ENCODE assay signal across 8 mouse cellular contexts in the genomic region with DNA sequence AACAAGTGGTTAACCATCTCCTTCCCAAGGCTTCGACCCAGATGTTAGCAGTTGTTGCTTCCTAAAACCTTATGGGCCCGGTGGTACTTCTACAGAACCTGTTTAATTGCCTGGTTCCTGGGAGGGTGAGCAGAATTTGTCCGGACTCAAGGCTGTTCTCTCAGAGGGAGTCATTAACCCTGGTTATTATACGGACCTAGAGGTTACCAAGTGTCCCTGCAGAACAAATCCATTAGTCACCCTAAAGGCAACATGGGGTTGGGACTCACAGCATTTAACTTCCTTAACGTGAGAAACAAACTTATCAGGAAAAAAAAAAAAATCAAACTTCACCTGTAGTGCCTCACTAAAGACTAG. TPM values are rescaled to one million over a fixed set of nuclear protein-coding genes. Genes with fewer than 3 reads are reported as not detected.
DNase-seq lines count a peak whose midpoint lies in the region; ATAC-seq and TF ChIP-seq lines count a peak whose summit lies in the region.

No protein-coding gene starts in this region.

- no peak; the same call in 1 of the 2 replicates for ATAC-seq in heart, embryonic 11.5 days (replicated peaks; ENCODE audit: insufficient number of reproducible peaks, low FRiP score, low TSS enrichment)
- ATAC-seq in hindbrain, embryonic 16.5 days = no peak; the same call in 1 of the 2 replicates
- ATAC-seq in midbrain, embryonic 11.5 days (ENCODE audit: low FRiP score) = peak; percentile 51
- no peak for ATAC-seq in inflammation-experienced regulatory T-cells, adult 6 months

- TF ChIP-seq POLR2A in bone marrow macrophage, adult 2 months (IDR thresholded peaks at IDR 0.05; ENCODE audit: borderline replicate concordance, low read depth, low read length) = no peak

- H3K27me3 ChIP-seq in heart, embryonic 11.5 days (ENCODE audit: control insufficient read depth, insufficient read depth, low read length) = no peaks in the 10 kb centered on the region
- H3K27me3 ChIP-seq in hindbrain, embryonic 16.5 days (replicated peaks; ENCODE audit: control insufficient read depth, insufficient read depth, low read length) = no peaks in the 10 kb centered on the region
- H3K27me3 ChIP-seq in midbrain, embryonic 11.5 days (ENCODE audit: control insufficient read depth, insufficient read depth, low read length) = no peaks in the 10 kb centered on the region

- peak overlapping the region; percentile 65 for H3K9ac ChIP-seq in heart, embryonic 11.5 days (ENCODE audit: low read depth, low read length)
- H3K9ac ChIP-seq in hindbrain, embryonic 16.5 days (ENCODE audit: low read depth, low read length) = peak overlapping the region; percentile 50
- H3K9ac ChIP-seq in midbrain, embryonic 11.5 days (ENCODE audit: low read length) = peak overlapping the region; percentile 32; the same call in 1 of the 2 replicates

- 2% methylated on average over 5 of the region's 5 CpGs for WGBS in heart, embryonic 11.5 days (ENCODE audit: insufficient replicate concordance)
- WGBS in hindbrain, embryonic 16.5 days = 2% methylated on average over 5 of the region's 5 CpGs
- 3% methylated on average over 5 of the region's 5 CpGs for WGBS in midbrain, embryonic 11.5 days

- no peaks in the 10 kb centered on the region for H3K9me3 ChIP-seq in heart, embryonic 11.5 days (replicated peaks; ENCODE audit: control insufficient read depth, low read length)
- no peaks in the 10 kb centered on the region for H3K9me3 ChIP-seq in hindbrain, embryonic 16.5 days (ENCODE audit: control insufficient read depth, low read length)
- no peaks in the 10 kb centered on the region for H3K9me3 ChIP-seq in midbrain, embryonic 11.5 days (ENCODE audit: control insufficient read depth, low read length)

- peak overlapping the region; percentile 76 for H3K27ac ChIP-seq in heart, embryonic 11.5 days (ENCODE audit: low read depth, low read length)
- H3K27ac ChIP-seq in bone marrow macrophage, adult 2 months (ENCODE audit: insufficient read depth, low read depth, low read length) = peak overlapping the region; percentile 57
- H3K27ac ChIP-seq in hindbrain, embryonic 16.5 days (ENCODE audit: low read depth, low read length) = peak overlapping the region; percentile 55
- H3K27ac ChIP-seq in midbrain, embryonic 11.5 days (ENCODE audit: low read depth, low read length) = peak overlapping the region; percentile 41; the same call in 1 of the 2 replicates

- H3K4me2 ChIP-seq in heart, embryonic 11.5 days = peak overlapping the region; percentile 65
- H3K4me2 ChIP-seq in hindbrain, embryonic 16.5 days (ENCODE audit: low read length) = peak overlapping the region; percentile 67
- H3K4me2 ChIP-seq in midbrain, embryonic 11.5 days = peak overlapping the region; percentile 38

- no peaks in the 10 kb centered on the region for H3K36me3 ChIP-seq in heart, embryonic 11.5 days (ENCODE audit: control insufficient read depth, insufficient read depth, low read length)
- H3K36me3 ChIP-seq in hindbrain, embryonic 16.5 days (ENCODE audit: control insufficient read depth, insufficient read depth, low read length) = no peaks in the 10 kb centered on the region
- no peaks in the 10 kb centered on the region for H3K36me3 ChIP-seq in midbrain, embryonic 11.5 days (ENCODE audit: control insufficient read depth, insufficient read depth, low read length)

- no peak for TF ChIP-seq CTCF in bone marrow macrophage, adult 2 months (IDR thresholded peaks at IDR 0.05; ENCODE audit: low read depth, low read length)

- H3K4me3 ChIP-seq in heart, embryonic 11.5 days (ENCODE audit: low read depth, low read length) = peak overlapping the region; percentile 24; the same call in 1 of the 2 replicates
- H3K4me3 ChIP-seq in bone marrow macrophage, adult 2 months (ENCODE audit: insufficient read depth, low read length) = peak overlapping the region; percentile 59
- H3K4me3 ChIP-seq in hindbrain, embryonic 16.5 days (ENCODE audit: low read length) = peak overlapping the region; percentile 35
- peak overlapping the region; percentile 2; the same call in 1 of the 2 replicates for H3K4me3 ChIP-seq in midbrain, embryonic 11.5 days (ENCODE audit: low read depth, low read length)

- DNase-seq in heart, postnatal 4 days = no peak
- no peak for DNase-seq in midbrain, embryonic 11.5 days (ENCODE audit: low spot score, missing footprints)
- DNase-seq in thymus, postnatal 10 days (ENCODE audit: low spot score in 2 of 2) = no peak
- no peak for DNase-seq in spleen, adult 18-20 months

- H3K4me1 ChIP-seq in heart, embryonic 11.5 days (ENCODE audit: control insufficient read depth, insufficient read depth, low read length) = peaks cover 21% of the 10 kb centered on the region
- peaks cover 41% of the 10 kb centered on the region for H3K4me1 ChIP-seq in bone marrow macrophage, adult 2 months (ENCODE audit: control insufficient read depth, insufficient read depth, low read length)
- peaks cover 27% of the 10 kb centered on the region for H3K4me1 ChIP-seq in hindbrain, embryonic 16.5 days (ENCODE audit: control insufficient read depth, insufficient read depth, low read depth, low read length)
- peaks cover 25% of the 10 kb centered on the region for H3K4me1 ChIP-seq in midbrain, embryonic 11.5 days (ENCODE audit: control insufficient read depth, insufficient read depth, low read length)

RNA-seq across cellular contexts. Expression of a gene that starts 11.4 kb away (rescaled TPM):
- polyA plus RNA-seq in heart, embryonic 11.5 days (2014; fragmentation: Nextera tagmentation; extraction: Ambion mirVana) = 6.8 and 7.9 TPM in 2 replicates
- 10 to 100 TPM; 38.0 to 44.1 TPM for total RNA-seq in heart, postnatal 4 days (2021)
- 1.7 and 2.5 TPM in 2 replicates for polyA plus RNA-seq in bone marrow macrophage, adult 2 months (2012; ENCODE audit: insufficient read depth, insufficient read length, missing spikeins)
- polyA plus RNA-seq in hindbrain, embryonic 16.5 days (2015; fragmentation: Nextera tagmentation; extraction: Ambion mirVana) = 7.4 and 7.6 TPM in 2 replicates
- polyA plus RNA-seq in midbrain, embryonic 11.5 days (2014; fragmentation: Nextera tagmentation; extraction: Ambion mirVana) = 3.7 and 3.8 TPM in 2 replicates
- 1 to 10 TPM in 2 of 3 experiments, under 1 TPM in 1; 0.70 to 2.2 (median 2.0) TPM for polyA plus RNA-seq in inflammation-experienced regulatory T-cells, adult 6 months (2017; shearing (Covaris generic))

Comparison
In these comparisons a context has a peak if more than half of its experiments do, and no peak if none do; other contexts are left out.
1. H3K4me3 ChIP-seq: peak in every context shown above with its lines; median percentile 59 in bone marrow macrophage, adult 2 months; 35 in hindbrain, embryonic 16.5 days; 24 in heart, embryonic 11.5 days; 2 in midbrain, embryonic 11.5 days.